Mouse (Mus musculus): ENCODE measurements around the gene Foxk1. TPM values are rescaled to one million over a fixed set of nuclear protein-coding genes. Genes with fewer than 3 reads are reported as not detected.

Foxk1 gene
- polyA plus RNA-seq, 1 experiment from 2014 or later = 29.3 TPM

DNA sequence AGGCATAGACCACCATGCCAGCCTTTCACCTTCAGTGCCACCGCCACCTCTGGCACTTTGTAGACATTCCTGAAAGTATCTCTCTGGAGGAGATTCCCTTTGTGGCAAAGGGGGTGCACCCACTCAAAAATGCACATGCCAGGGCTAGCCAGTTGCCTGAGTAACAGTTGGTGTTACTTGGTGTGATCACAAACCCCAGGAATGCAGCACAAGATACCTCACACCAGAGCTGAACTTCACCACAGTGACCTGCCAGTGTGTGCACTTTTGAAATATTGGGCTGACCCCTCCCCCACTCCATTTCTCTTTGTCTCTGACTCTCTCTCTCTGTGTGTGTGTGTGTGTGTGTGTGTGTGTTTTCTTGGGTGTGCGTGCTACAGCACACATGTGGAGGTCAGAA is 25.2 kb downstream of the Foxk1 start:
- peak; percentile 48 for DNase-seq (ENCODE audit: low read depth, low spot score)
- no peaks in the 10 kb centered on the region for H3K27me3 ChIP-seq
- no peak for TF ChIP-seq CTCF (IDR thresholded peaks at IDR 0.05)
- POLR2A ChIA-PET = interaction anchor here (1.9 kb wide), 1 partner anchor 16 kb away, joined by 5 read pairs; no protein-coding TSS in a partner anchor
- in situ Hi-C loops (cut with MboI; ENCODE audit: low pct_unique_long_range_greater_than_20kb) = no loop called here
- ATAC-seq = peak; percentile 68
- CTCF ChIA-PET = no interaction called here

DNA sequence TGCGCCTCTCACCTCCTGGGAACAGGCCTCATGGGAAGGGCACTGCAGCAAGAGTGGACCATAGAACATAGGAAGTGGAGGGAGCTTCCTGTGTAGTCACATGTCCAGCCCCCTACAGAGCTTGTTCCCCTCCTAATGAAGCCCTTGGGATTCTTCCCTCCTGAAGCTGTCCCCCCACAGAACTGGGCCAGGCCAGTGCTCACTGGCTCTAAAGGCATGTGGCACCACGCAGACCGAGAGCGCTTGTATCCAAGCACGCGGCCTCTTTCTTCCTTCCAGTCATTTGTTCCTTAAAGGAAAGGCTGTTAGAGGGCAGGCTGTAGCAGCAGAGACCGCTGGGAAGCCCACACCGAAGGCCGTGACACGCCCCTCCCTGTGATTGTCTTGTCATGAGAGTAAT is 26.6 kb downstream of the Foxk1 start:
- no peaks in the 10 kb centered on the region for H3K27me3 ChIP-seq
- CTCF ChIA-PET = interaction anchor here (1.0 to 1.4 kb wide), 2 partner anchors 18 to 25 kb away, joined by 3 read pairs; no protein-coding TSS in a partner anchor
- POLR2A ChIA-PET = no interaction called here
- in situ Hi-C loops (cut with MboI; ENCODE audit: low pct_unique_long_range_greater_than_20kb) = no loop called here
- no peak for TF ChIP-seq CTCF (IDR thresholded peaks at IDR 0.05)
- ATAC-seq (no peak), DNase-seq (ENCODE audit: low read depth, low spot score) (no peak)

DNA sequence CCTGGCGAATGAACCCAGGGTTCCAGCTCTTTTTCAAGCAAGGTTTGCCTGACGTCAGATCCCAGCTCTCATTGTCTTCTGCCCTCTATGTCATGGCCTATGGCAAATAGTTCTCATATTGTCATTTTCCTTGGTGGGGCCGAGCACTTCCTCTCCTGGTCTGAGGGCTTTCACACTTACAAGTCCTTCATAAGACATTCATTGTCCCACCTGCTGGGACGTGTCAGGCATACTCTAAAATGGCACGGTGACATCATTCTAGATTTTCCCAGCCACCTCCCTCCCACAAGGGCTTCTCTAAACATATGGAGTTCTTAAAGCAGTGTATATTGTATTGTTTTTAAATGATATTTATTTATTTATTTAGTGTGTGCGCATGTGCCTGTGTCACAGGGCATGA is 27.4 kb downstream of the Foxk1 start:
- POLR2A ChIA-PET = no interaction called here
- no peaks in the 10 kb centered on the region for H3K27me3 ChIP-seq
- DNase-seq (ENCODE audit: low read depth, low spot score) = no peak
- CTCF ChIA-PET = interaction anchor here (1.4 kb wide), 1 partner anchor 25 kb away, joined by 3 read pairs; no protein-coding TSS in a partner anchor
- in situ Hi-C loops (cut with MboI; ENCODE audit: low pct_unique_long_range_greater_than_20kb) = no loop called here
- TF ChIP-seq CTCF (IDR thresholded peaks at IDR 0.05) = no peak
- ATAC-seq = no peak

DNA sequence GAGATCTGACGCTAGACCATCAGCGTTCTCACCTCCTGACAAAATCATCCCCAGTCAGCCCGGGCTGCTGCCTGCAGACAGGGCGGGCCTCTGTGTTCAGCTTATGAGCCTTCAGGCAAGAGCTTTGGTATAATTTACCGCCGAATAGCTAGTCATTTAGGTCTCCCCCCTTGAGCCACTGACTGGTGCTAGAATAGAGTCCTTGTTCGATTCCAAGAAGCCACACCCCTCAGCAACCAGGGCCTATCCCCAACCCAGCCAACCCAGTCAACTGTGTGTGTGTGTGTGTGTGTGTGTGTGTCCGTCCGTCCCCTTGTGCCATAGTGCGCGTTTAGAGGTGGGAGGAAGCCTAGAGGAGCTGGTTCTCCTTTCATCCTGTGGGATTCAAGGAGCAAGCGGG is 29.7 kb downstream of the Foxk1 start:
- TF ChIP-seq CTCF (IDR thresholded peaks at IDR 0.05) = no peak
- POLR2A ChIA-PET = no interaction called here
- CTCF ChIA-PET = interaction anchor here (0.7 to 1.0 kb wide), 2 partner anchors 9 to 17 kb away, joined by 3 read pairs; no protein-coding TSS in a partner anchor
- no peaks in the 10 kb centered on the region for H3K27me3 ChIP-seq
- in situ Hi-C loops (cut with MboI; ENCODE audit: low pct_unique_long_range_greater_than_20kb) = no loop called here
- no peak for DNase-seq (ENCODE audit: low read depth, low spot score)
- ATAC-seq = no peak

DNA sequence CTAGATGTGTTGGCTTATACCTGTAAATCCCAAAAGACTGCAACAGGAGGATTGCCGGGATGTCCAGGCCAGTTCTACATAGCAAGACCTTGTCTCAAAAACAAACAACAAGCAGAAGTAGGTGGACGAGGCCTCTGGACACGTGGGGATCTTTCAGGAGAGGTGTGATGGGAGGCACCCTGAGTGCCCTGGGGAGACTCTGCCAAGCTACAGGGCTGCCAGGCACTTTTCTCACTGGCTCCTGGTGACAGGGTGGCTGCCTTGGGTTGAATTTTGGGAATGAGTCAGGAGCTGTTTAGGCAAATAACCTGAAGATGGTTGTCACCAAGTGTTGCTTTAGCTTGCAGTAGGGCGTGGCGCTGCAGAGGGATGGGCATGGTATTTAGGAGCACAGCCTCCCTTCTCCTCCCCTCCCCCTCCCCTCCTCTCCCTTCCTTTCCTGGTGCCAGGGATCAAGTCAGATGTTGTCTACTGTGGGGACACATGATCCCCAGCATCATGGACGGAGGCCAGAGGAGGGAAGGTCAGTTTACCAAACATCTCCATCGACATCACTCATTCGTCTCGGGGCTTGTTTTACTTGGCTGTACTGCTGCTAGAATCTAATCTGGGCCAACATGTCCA is 30.6 kb downstream of the Foxk1 start:
- DNase-seq (ENCODE audit: low read depth, low spot score) (no peak), ATAC-seq (no peak)
- no peaks in the 10 kb centered on the region for H3K27me3 ChIP-seq
- TF ChIP-seq CTCF (IDR thresholded peaks at IDR 0.05) = no peak
- POLR2A ChIA-PET = no interaction called here
- CTCF ChIA-PET = interaction anchor here (0.7 kb wide), 1 partner anchor 9 kb away, joined by 3 read pairs; no protein-coding TSS in a partner anchor
- in situ Hi-C loops (cut with MboI; ENCODE audit: low pct_unique_long_range_greater_than_20kb) = no loop called here

DNA sequence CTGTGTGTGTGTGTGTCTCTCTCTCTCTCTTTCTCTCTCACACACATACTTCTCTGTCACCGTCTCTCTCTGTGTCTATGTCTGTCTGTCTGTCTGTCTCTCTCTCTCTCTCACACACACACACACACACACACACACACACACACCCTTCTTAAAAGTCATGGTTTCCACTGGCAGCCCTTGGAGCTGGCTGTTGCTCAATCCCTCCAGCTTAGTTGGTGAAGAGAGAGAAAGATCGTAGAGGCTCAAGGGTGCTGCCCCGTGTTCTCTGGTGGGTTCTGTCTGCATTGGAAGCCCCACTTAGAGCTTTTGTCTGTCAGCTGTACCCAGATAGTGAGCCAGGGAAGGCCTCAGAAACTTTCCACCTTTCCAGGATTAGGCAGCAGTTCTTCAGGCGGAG is 31.4 kb downstream of the Foxk1 start:
- POLR2A ChIA-PET = no interaction called here
- ATAC-seq = no peak
- no peaks in the 10 kb centered on the region for H3K27me3 ChIP-seq
- CTCF ChIA-PET = no interaction called here
- in situ Hi-C loops (cut with MboI; ENCODE audit: low pct_unique_long_range_greater_than_20kb) = no loop called here
- TF ChIP-seq CTCF (IDR thresholded peaks at IDR 0.05) = no peak
- no peak for DNase-seq (ENCODE audit: low read depth, low spot score)

DNA sequence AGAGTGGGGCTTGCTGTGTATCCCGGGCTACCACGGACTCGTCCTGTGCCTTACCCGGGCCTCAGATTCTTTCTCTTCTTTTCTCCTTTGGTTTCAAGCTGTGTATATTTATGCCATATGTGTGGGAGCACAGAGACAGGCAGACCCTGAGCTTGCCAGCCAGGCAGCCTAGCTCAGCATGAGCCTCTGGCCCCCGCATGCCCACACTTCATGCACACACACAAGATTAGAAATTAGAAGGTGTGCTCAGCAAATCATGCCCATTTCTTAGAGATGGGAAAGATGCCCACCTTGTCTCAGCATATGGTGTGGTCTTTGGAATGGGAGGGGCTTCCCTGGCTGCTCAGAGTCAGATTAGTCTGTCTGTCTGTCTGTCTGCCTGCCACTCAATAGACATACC is 32.8 kb downstream of the Foxk1 start:
- POLR2A ChIA-PET = no interaction called here

DNA sequence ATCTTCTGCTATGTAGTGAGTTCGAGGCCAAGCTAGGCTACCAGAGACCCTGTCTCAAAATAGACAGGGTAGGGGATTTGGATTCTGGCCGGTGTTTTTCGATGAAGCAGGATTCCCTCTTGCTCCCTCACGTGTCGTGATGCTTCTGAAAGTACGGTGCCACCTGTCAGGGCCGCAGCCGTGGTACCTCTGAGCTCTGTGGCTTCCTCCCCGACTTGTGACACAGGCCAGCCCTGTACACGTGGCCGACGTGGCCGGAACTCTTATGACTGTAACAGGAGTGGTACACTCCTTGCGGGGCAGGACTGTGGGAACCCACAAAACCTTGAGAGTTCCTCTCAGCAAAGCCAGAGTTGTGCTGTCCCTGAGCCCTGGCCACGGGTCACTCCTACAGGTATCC is 34.4 kb downstream of the Foxk1 start:
- POLR2A ChIA-PET = no interaction called here
- in situ Hi-C loops (cut with MboI; ENCODE audit: low pct_unique_long_range_greater_than_20kb) = no loop called here
- no peaks in the 10 kb centered on the region for H3K27me3 ChIP-seq
- no peak for DNase-seq (ENCODE audit: low read depth, low spot score)
- CTCF ChIA-PET = interaction anchor here (0.9 to 1.2 kb wide), 2 partner anchors 11 to 23 kb away, joined by 3 read pairs; no protein-coding TSS in a partner anchor
- TF ChIP-seq CTCF (IDR thresholded peaks at IDR 0.05) = no peak
- no peak for ATAC-seq

More for the DNA sequence above, 32.8 kb downstream of the Foxk1 start:
- no peaks in the 10 kb centered on the region for H3K27me3 ChIP-seq
- no peak for TF ChIP-seq CTCF (IDR thresholded peaks at IDR 0.05)
- DNase-seq (ENCODE audit: low read depth, low spot score) (no peak), ATAC-seq (no peak)
- in situ Hi-C loops (cut with MboI; ENCODE audit: low pct_unique_long_range_greater_than_20kb) = no loop called here
- CTCF ChIA-PET = interaction anchor here (1.6 kb wide), 1 partner anchor 10 kb away, joined by 4 read pairs; no protein-coding TSS in a partner anchor

DNA sequence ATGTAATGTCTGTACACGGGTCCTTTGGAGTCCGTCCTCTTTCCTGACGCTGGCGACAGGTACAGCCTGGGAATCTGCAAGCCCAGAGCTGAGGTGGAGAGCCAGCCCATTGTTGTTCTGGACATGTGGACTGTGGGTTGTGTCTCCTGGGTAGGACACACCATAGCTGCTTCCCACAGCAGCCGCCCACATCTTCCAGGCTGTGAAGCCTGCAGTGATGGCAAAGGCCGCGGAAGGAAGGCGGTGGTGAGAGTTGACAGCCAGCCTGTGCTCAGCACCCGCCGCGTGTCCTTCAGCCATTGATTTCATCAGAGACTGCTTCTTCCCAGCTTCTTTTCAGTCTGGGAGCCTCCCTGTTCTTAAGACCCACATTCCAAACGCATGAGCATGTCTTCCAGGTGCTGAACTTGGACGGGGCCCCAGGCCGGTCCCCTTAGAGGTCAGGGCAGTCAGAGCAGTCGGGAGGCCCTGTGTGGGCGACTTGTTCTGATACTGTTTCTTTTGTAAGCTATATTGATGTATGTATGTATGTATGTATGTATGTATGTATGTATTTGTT is 37.2 kb downstream of the Foxk1 start:
- no peaks in the 10 kb centered on the region for H3K27me3 ChIP-seq
- ChIA-PET POLR2A (interaction anchor here (1.4 kb wide), 1 partner anchor 37 kb away, joined by 5 read pairs; the partner anchor contains the start of gene Foxk1), CTCF (interaction anchor here (1.0 kb wide), 1 partner anchor 26 kb away, joined by 3 read pairs; no protein-coding TSS in a partner anchor)
- DNase-seq (ENCODE audit: low read depth, low spot score) (no peak), ATAC-seq (no peak)
- in situ Hi-C loops (cut with MboI; ENCODE audit: low pct_unique_long_range_greater_than_20kb) = no loop called here
- no peak for TF ChIP-seq CTCF (IDR thresholded peaks at IDR 0.05)

DNA sequence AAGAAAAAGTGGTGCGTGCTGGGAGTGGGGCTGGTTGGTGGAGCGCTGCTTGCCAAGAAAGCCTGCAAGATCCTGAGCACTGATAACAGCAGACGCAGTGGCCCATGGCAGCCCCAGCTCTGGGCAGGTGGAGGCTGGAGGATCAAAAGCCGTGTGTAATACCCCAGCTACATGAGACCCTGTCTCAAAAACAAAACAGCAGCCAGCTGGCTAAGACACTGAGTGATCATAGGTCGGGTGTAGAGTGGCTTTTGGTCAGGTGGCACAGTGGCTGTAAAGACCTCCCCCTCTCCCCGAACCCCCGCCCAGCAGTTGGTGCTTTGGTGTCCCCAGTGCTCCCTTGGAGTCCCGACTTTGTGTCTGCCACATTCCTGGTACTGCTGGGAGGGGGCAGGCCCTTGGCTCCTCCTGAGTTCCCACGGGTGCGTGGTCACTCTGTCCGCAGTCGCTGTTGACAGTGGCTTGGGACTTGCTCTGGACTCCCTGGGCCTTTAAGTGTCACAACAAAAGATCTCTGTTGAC is 38.7 kb downstream of the Foxk1 start:
- in situ Hi-C loops (cut with MboI; ENCODE audit: low pct_unique_long_range_greater_than_20kb) = loop anchor here (5.0 kb wide), 2 partner anchors 33 to 73 kb away; no protein-coding TSS in a partner anchor

More for the DNA sequence above, 38.7 kb downstream of the Foxk1 start:
- CTCF ChIA-PET = interaction anchor here (0.8 to 2.5 kb wide), 7 partner anchors 9 to 76 kb away, joined by 3 to 8 read pairs (median 4); partner anchors contain the start of gene Foxk1
- DNase-seq (ENCODE audit: low read depth, low spot score) (no peak), ATAC-seq (peak; percentile 18)
- no peak for TF ChIP-seq CTCF (IDR thresholded peaks at IDR 0.05)
- H3K27me3 ChIP-seq = no peaks in the 10 kb centered on the region
- POLR2A ChIA-PET = interaction anchor here (0.9 to 2.5 kb wide), 3 partner anchors 38 to 73 kb away, joined by 4 to 14 read pairs (median 5); partner anchors contain the start of gene Foxk1
